Mouse (Mus musculus) embryo, embryonic 10.5 days (tissue): Measurements from ENCODE around the gene Iqschfp.

ENCODE experiments used
- DNase-seq: peaks from one replicate; pipeline ENCODE4 v3.0.0-alpha.2; 2015; ENCODE audit warnings: low spot score

Gene Iqschfp

GRCm38 (mm10) chr3:68434435-68434834, 542.4 kb downstream of the Iqschfp start:
- peak; percentile 8 for DNase-seq

- DNase-seq: no peak
Observed at GRCm38 (mm10) chr3:68434897-68435296, 542.9 kb downstream of the Iqschfp start.

GRCm38 (mm10) chr3:68448480-68448879, 556.4 kb downstream of the Iqschfp start:
- DNase-seq: no peak

GRCm38 (mm10) chr3:68451634-68452033, 559.6 kb downstream of the Iqschfp start:
- DNase-seq: no peak

- DNase-seq: peak; percentile 67
Observed at GRCm38 (mm10) chr3:68453266-68453665, 561.2 kb downstream of the Iqschfp start.

- peak; percentile 84 for DNase-seq
Observed at GRCm38 (mm10) chr3:68453719-68454455, 561.9 kb downstream of the Iqschfp start.

GRCm38 (mm10) chr3:68466643-68467042, 574.6 kb downstream of the Iqschfp start:
- no peak for DNase-seq

GRCm38 (mm10) chr3:68467941-68468687, 576.1 kb downstream of the Iqschfp start:
- DNase-seq: peak; percentile 75

- peak; percentile 50 for DNase-seq
Observed at GRCm38 (mm10) chr3:68469643-68470042, 577.6 kb downstream of the Iqschfp start.

GRCm38 (mm10) chr3:68470061-68470460, 578.0 kb downstream of the Iqschfp start:
- DNase-seq: no peak

GRCm38 (mm10) chr3:68470622-68471021, 578.6 kb downstream of the Iqschfp start:
- no peak for DNase-seq

- DNase-seq: no peak
Observed at GRCm38 (mm10) chr3:68476336-68476735, 584.3 kb downstream of the Iqschfp start.

GRCm38 (mm10) chr3:68477478-68477877, 585.4 kb downstream of the Iqschfp start:
- peak; percentile 50 for DNase-seq

GRCm38 (mm10) chr3:68479266-68479665, 587.2 kb downstream of the Iqschfp start:
- no peak for DNase-seq

- no peak for DNase-seq
Observed at GRCm38 (mm10) chr3:68483517-68483916, 591.5 kb downstream of the Iqschfp start.

- DNase-seq: no peak
Observed at GRCm38 (mm10) chr3:68484021-68484420, 592.0 kb downstream of the Iqschfp start.

- no peak for DNase-seq
Observed at GRCm38 (mm10) chr3:68484561-68484960, 592.5 kb downstream of the Iqschfp start.

GRCm38 (mm10) chr3:68487621-68488020, 595.6 kb downstream of the Iqschfp start:
- no peak for DNase-seq

- DNase-seq: peak; percentile 38
Observed at GRCm38 (mm10) chr3:68488316-68488715, 596.3 kb downstream of the Iqschfp start.

GRCm38 (mm10) chr3:68491516-68491915, 599.5 kb downstream of the Iqschfp start:
- DNase-seq: no peak

GRCm38 (mm10) chr3:68492066-68492465, 600.0 kb downstream of the Iqschfp start:
- DNase-seq: no peak

- DNase-seq: no peak
Observed at GRCm38 (mm10) chr3:68492513-68492912, 600.5 kb downstream of the Iqschfp start.

GRCm38 (mm10) chr3:68493170-68493585, 601.1 kb downstream of the Iqschfp start:
- peak; percentile 71 for DNase-seq
